Mouse (Mus musculus) heart, embryonic 10.5 days (tissue): ENCODE measurements around the gene Psmg1. TPM values are rescaled to one million over a fixed set of nuclear protein-coding genes. Genes with fewer than 3 reads are reported as not detected.
A peak's percentile ranks its signal among the peaks of the same experiment; 100 is the strongest.
"Not testable (repeated sequence)": the region's sequence is repeated elsewhere in the genome, so short reads cannot be mapped to it uniquely, and the experiment has no call there.

ENCODE experiments used
- DNase-seq: peaks from one replicate; pipeline ENCODE4 v3.0.0-alpha.2; 2017; ENCODE audit warnings: low spot score
- H3K27ac ChIP-seq: fragments of 300-500 bp; sonication (generic); 2 replicates; pipeline ENCODE4 v1.5.1; 2016; ENCODE audit warnings: mild to moderate bottlenecking
- H3K27me3 ChIP-seq: fragments of 300-500 bp; sonication (generic); 2 replicates; pipeline ENCODE4 v1.6.1; 2016; ENCODE audit warnings: mild to moderate bottlenecking; ENCODE audit not compliant: poor library complexity, insufficient read depth, severe bottlenecking
- H3K36me3 ChIP-seq: fragments of 300-500 bp; sonication (generic); 2 replicates; pipeline ENCODE4 v1.6.1; 2016; ENCODE audit warnings: mild to moderate bottlenecking, moderate library complexity
- H3K4me1 ChIP-seq: fragments of 300-500 bp; sonication (generic); 2 replicates; pipeline ENCODE4 v1.6.1; 2016; ENCODE audit warnings: mild to moderate bottlenecking
- H3K4me3 ChIP-seq: fragments of 300-500 bp; sonication (generic); 2 replicates; pipeline ENCODE4 v1.5.1; 2016; ENCODE audit warnings: mild to moderate bottlenecking, moderate library complexity
- H3K9me3 ChIP-seq: fragments of 300-500 bp; sonication (generic); 2 replicates; pipeline ENCODE4 v1.6.1; 2016; ENCODE audit warnings: mild to moderate bottlenecking, moderate library complexity
- WGBS: fragments of 180-500 bp; shearing (Covaris S2); methylation state at CpG from one replicate; pipeline ENCODE4 v1.1.7; 2016; 5-methylcytosine and 5-hydroxymethylcytosine counted together
- polyA plus RNA-seq: library from polyadenylated mRNA; unstranded; fragments of >200 nt; fragmentation: Nextera tagmentation; extraction: Ambion mirVana; gene quantifications from 2 replicates; pipeline ENCODE4 v1.2.1, GENCODE M21; 2016

Psmg1 gene
- polyA plus RNA-seq, result 91.6 and 122 TPM in 2 replicates

DNA sequence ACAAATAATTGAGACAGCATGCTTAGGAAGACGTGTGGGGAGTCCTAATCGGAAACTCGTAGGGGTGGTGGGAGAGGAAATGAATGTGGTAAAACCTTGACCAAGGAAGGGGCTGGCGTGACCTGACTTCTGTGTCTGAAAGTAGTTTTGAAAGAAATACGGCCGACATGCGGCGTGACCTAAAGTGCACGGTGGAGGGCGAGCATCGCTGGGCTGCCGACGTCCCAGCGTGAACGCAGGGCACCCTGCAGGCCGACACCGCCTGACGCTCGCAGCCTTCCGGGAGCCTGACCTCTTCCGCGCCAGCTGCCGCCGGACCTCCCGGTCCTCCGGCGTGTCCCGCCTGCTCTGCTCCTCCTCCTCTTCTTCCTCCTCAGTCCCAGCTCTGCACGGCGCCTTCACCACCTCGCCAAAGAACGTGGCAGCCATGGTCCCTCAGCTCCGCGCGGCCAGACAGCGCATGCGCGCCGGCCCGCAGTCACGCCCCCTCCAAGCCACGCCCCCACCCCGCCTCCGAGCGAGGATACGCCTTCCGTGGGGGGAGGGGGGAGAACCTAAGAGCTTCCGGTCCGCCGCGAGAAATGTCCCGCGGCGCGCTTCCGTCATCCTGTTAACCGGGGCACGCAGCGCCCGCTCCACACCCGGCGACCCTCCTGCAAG, at the start of gene Psmg1:
TSS of gene Psmg1 (minus strand) at position 499 of the 660 bp plus-strand sequence.
- Histone ChIP-seq H3K9me3 (no peaks in the 10 kb centered on the region), H3K27me3 (no peaks in the 10 kb centered on the region), H3K36me3 (peaks cover 37% of the 10 kb centered on the region), H3K27ac (peak within 1 kb of the TSS; percentile 91), H3K4me3 (peak within 1 kb of the TSS; percentile 80), H3K4me1 (peaks cover 8% of the 10 kb centered on the region)
- under 1% methylated on average over 60 of the region's 62 CpGs for WGBS
- peak; percentile 95 for DNase-seq

DNA sequence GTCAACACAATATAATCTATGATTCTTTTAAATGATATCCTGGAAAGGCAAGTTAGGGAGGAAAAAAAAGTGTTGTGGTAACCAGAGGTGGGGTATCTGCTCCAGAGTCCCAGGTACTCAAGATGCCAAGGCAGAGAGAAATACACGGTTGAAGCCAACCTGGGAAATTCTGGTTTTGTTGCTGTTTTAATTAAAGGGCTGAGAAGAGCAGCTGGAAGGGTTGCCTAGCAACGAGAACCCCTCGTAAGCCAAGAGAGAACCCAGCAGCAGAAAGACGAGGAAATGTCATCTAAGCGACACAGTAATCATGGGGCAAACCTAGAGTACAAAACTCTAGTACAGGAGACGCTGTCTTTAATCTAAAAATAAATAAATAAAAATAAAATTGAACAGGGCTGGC, 48.8 kb upstream of the Psmg1 start:
- H3K36me3 ChIP-seq, result peaks cover 100% of the 10 kb centered on the region
- no peak overlapping the region for H3K4me3 ChIP-seq
- H3K4me1 ChIP-seq, result no peaks in the 10 kb centered on the region
- no peak for DNase-seq
- H3K9me3 ChIP-seq, result no peaks in the 10 kb centered on the region
- H3K27me3 ChIP-seq, result no peaks in the 10 kb centered on the region
- WGBS, result 85% methylated on average over 6 of the region's 6 CpGs
- H3K27ac ChIP-seq, result no peak overlapping the region

DNA sequence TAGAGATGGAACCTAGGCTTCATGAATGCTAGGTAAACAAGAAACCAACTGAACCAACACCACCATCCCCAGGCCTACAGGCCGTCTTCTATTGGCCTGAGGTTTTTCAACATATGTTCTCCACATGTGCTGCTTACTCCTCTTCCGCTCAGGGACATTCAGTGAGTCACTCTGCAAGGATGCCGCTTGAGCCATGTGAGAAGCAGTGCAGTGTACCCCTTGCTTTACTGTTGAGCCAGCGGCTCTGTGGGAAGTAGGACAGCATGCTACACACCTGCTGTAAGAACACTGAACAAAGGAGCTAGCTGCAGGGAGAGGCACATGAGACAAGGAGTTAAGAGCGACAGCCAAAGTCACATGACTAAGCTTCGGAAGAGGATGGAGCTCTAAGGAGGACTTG, 43.7 kb upstream of the Psmg1 start:
- H3K27ac ChIP-seq, result no peak overlapping the region
- WGBS, result 91% methylated on average over 6 of the region's 6 CpGs
- H3K4me3 ChIP-seq, result no peak overlapping the region
- H3K9me3 ChIP-seq, result no peaks in the 10 kb centered on the region
- H3K4me1 ChIP-seq, result no peaks in the 10 kb centered on the region
- no peak for DNase-seq
- H3K36me3 ChIP-seq, result peaks cover 98% of the 10 kb centered on the region
- no peaks in the 10 kb centered on the region for H3K27me3 ChIP-seq

DNA sequence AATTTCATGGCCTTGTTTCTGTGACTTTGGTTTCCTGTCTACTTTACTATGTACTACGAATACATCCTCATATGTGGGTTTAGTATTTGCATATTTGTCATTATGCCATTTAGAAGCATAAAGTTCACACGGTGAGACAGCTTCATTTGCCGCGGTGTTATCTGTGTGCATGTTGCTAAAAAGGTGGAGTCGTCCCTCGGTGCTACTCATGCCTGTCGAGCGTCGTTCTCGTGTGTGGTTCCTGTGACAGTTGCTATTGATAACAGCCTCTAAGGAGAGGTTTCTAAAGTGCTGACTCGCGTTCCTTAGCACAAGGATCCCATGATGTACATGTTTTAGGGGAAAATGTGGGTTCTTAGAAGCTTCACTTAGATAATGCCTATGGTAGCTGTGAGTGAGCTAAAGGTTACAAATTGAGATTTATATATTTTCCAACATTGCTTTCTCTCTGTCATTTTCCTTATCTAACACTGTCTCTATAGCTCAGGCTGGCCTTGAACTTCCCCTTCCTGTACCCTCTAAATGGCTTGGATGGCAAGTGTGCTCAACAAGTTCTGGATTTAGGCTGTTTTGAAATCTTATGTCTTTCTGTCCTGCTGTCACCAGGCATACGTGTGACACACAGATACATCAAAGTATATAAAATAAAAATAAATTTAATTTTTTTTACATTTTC, 41.7 kb upstream of the Psmg1 start:
- Histone ChIP-seq H3K4me1 (no peaks in the 10 kb centered on the region), H3K9me3 (no peaks in the 10 kb centered on the region), H3K27ac (no peak overlapping the region), H3K36me3 (peaks cover 98% of the 10 kb centered on the region), H3K27me3 (no peaks in the 10 kb centered on the region), H3K4me3 (no peak overlapping the region)
- WGBS, result 56% methylated on average over 13 of the region's 13 CpGs
- DNase-seq, result peak; percentile 52

DNA sequence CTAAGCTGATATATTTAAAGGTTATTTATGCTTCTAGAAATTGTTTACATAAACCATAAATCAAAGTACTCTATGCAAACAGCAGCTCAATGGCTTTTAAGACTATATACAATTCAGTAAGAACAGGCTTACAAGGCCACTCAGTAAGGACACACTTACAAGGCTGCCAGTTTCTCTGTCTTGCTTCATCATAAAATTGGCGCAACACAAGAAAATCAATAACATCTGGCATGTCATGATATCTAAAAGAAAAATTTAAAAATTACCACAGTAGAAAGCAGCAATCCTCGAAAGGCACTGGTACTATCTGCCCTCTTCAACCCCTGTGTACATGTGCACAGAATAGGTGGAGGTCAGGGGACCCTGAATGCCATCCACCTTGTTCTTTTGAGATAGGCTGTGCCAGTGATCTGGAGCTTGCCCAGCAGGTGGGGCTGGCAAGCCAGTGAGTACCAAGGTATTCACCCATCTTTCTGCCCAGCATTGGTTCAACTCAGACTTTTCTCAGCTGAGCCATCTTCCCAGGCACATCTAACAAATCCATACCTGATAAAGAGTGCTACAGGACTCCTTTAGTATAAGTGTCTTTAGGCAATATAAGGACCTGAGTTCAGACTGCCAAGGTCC, 39.8 kb upstream of the Psmg1 start:
- no peaks in the 10 kb centered on the region for H3K27me3 ChIP-seq
- peak; percentile 61 for DNase-seq
- H3K4me3 ChIP-seq, result no peak overlapping the region
- H3K36me3 ChIP-seq, result peaks cover 96% of the 10 kb centered on the region
- 91% methylated on average over 2 of the region's 2 CpGs for WGBS
- H3K4me1 ChIP-seq, result no peaks in the 10 kb centered on the region
- no peaks in the 10 kb centered on the region for H3K9me3 ChIP-seq
- H3K27ac ChIP-seq, result no peak overlapping the region

DNA sequence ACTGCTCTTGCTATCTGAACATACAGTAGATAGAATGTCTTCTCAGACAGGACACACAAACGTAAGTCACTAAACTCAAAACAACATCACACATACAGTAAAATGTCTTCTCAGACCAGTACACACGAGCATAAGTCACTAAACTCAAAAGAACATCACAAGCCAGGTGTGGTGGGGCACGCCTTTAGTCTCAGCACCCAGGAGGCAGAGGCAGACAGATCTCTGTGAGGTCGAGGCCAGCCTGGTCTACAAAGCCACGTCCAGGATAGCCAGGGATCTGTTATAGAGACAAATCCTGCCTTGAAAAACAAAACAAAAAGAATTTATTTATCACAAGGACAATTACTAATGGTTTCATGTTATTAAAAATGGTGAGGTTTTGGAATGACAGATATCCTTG, 35.5 kb upstream of the Psmg1 start:
- no peaks in the 10 kb centered on the region for H3K4me1 ChIP-seq
- H3K27ac ChIP-seq, result no peak overlapping the region
- WGBS, result 86% methylated on average over 5 of the region's 5 CpGs
- H3K27me3 ChIP-seq, result no peaks in the 10 kb centered on the region
- peaks cover 86% of the 10 kb centered on the region for H3K36me3 ChIP-seq
- DNase-seq, result peak; percentile 58
- H3K9me3 ChIP-seq, result no peaks in the 10 kb centered on the region
- H3K4me3 ChIP-seq, result no peak overlapping the region

DNA sequence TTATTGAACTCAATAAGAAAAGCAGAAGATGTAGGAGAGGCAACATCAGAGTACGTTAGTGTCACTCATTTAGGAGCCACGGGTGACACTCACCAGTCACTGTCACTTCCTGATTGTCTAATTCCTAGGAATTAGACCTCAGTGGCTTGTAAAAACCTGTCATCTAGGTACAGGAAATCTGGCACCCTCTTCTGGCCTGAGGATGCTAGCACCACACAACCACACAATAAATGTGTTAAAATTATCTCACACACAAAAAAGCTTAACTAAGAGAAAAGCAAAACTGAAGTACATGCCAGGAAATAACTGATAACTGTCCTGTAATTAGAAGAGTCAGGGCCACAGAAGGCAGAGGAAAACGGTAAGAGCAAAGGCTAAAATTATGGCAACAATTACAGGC, 34.5 kb upstream of the Psmg1 start:
- Histone ChIP-seq H3K27ac (no peak overlapping the region), H3K27me3 (no peaks in the 10 kb centered on the region), H3K4me1 (no peaks in the 10 kb centered on the region), H3K4me3 (no peak overlapping the region), H3K9me3 (no peaks in the 10 kb centered on the region), H3K36me3 (peaks cover 86% of the 10 kb centered on the region)
- 81% methylated on average over 3 of the region's 3 CpGs for WGBS
- peak; percentile 20 for DNase-seq

DNA sequence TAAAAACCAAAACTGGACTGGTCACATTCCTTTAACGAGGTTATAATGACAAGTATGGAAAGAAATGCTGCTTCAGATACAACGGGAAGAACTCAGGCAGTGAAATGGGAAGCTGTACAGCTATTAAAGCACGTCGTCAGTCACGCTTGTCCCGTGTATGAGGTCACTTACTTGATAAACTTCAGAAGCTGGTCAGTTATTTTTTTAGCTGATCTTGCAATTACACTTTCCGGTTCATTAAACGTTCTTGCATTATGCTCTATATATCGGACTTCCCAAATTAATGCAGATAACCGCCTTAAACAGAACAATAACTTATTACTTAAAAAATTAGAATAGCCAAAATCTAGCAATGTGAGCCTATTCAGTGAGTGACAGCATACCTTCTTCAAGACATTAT, 30.3 kb upstream of the Psmg1 start:
- H3K9me3 ChIP-seq, result no peaks in the 10 kb centered on the region
- peaks cover 89% of the 10 kb centered on the region for H3K36me3 ChIP-seq
- no peak overlapping the region for H3K27ac ChIP-seq
- no peaks in the 10 kb centered on the region for H3K4me1 ChIP-seq
- H3K4me3 ChIP-seq, result no peak overlapping the region
- DNase-seq, result no peak
- no peaks in the 10 kb centered on the region for H3K27me3 ChIP-seq
- 91% methylated on average over 10 of the region's 10 CpGs for WGBS

DNA sequence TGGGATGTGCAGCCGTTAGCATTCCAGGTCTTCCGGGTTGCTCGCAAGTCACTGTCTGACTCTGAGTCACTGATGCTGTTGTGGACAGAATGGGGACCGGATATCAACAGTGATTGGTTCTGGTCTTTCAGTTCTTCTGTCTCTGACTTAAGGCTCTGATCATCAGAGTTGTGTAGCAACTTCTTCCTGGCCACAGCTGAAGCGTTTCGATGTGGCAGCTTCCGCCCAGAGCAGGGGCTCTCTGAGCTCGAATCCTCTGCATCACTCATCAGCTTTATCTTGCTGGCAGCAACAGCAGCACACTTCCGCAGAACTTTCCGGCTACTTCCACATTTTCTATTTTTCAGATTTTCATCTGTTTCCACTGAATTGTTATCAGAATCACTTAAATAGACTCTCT, 18.4 kb upstream of the Psmg1 start:
- H3K36me3 ChIP-seq, result peaks cover 39% of the 10 kb centered on the region
- DNase-seq, H3K9me3 ChIP-seq, H3K27ac ChIP-seq, H3K4me3 ChIP-seq, H3K27me3 ChIP-seq, H3K4me1 ChIP-seq: not testable (repeated sequence)
- no CpG with 5 or more reads among the region's 10 CpGs for WGBS

DNA sequence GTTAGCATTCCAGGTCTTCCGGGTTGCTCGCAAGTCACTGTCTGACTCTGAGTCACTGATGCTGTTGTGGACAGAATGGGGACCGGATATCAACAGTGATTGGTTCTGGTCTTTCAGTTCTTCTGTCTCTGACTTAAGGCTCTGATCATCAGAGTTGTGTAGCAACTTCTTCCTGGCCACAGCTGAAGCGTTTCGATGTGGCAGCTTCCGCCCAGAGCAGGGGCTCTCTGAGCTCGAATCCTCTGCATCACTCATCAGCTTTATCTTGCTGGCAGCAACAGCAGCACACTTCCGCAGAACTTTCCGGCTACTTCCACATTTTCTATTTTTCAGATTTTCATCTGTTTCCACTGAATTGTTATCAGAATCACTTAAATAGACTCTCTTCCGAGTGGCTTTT, 13.5 kb upstream of the Psmg1 start:
- H3K9me3 ChIP-seq, H3K27me3 ChIP-seq, H3K4me1 ChIP-seq, H3K4me3 ChIP-seq, H3K27ac ChIP-seq, DNase-seq: not testable (repeated sequence)
- no CpG with 5 or more reads among the region's 10 CpGs for WGBS
- H3K36me3 ChIP-seq, result peaks cover 53% of the 10 kb centered on the region

DNA sequence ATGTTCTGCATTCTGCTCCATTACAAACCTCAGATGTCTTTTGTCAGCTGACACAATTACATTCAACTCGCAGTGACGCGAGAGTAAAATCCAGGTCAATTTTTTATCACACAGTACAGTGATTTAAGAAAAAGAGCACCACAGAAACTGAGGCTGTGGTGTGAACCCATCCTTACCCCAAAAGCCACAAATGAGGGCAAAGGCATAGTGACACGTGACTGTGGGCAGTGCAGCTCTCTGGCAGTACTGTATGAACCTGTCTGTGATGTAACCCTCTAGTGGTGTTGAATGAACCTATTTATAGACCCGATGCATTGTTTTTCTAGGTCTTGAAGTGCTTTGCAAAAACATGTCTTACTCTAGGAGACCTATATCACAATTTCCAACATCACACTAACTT, 8.5 kb upstream of the Psmg1 start:
- H3K36me3 ChIP-seq, result peaks cover 64% of the 10 kb centered on the region
- H3K27me3 ChIP-seq, result no peaks in the 10 kb centered on the region
- H3K27ac ChIP-seq, result no peak overlapping the region
- 74% methylated on average over 5 of the region's 5 CpGs for WGBS
- H3K4me1 ChIP-seq, result no peaks in the 10 kb centered on the region
- H3K9me3 ChIP-seq, result no peaks in the 10 kb centered on the region
- H3K4me3 ChIP-seq, result no peak overlapping the region
- no peak for DNase-seq

DNA sequence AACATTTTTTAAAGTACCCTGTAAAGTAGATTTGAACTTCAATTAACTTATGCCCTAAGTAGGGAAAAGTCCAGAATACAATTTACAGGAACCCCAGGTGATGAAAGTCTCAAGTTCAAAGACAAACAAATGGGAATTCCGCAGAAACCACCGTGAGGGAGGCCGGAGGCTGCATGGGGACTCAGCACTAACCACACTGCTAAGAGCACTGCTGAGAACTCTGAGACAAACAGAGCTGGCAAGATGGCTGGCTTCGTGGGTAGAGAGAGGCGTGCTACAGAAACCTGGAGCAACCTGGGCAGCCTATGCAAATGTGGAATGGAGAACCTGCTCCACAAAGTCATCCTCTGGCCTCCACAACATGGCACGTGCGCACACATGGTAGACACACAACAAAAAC, 5.4 kb upstream of the Psmg1 start:
- no peak for DNase-seq
- no peaks in the 10 kb centered on the region for H3K9me3 ChIP-seq
- H3K27me3 ChIP-seq, result no peaks in the 10 kb centered on the region
- peaks cover 53% of the 10 kb centered on the region for H3K36me3 ChIP-seq
- H3K4me3 ChIP-seq, result no peak overlapping the region
- WGBS, result 83% methylated on average over 7 of the region's 7 CpGs
- no peak overlapping the region for H3K27ac ChIP-seq
- H3K4me1 ChIP-seq, result peaks cover 4% of the 10 kb centered on the region; the same call in 1 of the 2 replicates

DNA sequence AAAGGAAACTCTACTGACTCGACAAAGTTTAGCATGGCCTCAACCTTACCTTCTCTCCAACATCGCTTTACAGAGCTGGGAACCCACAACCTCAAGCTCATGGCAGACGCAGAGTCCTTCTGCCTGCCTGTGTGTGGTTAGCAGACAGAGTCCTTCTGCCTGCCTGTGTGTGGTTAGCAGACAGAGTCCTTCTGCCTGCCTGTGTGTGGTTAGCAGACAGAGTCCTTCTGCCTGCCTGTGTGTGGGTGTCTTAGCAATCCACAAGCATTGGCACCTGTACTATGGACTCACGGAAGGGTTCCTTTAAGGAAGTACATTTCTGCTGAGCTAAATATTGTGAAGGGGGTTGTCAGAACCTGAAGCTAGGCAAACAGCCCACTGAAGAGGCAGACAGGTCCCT, 3.8 kb upstream of the Psmg1 start:
- not testable (repeated sequence) for DNase-seq, H3K9me3 ChIP-seq, H3K27ac ChIP-seq, H3K4me1 ChIP-seq, H3K27me3 ChIP-seq, H3K4me3 ChIP-seq
- H3K36me3 ChIP-seq, result peaks cover 41% of the 10 kb centered on the region
- WGBS, result 88% methylated on average over 4 of the region's 4 CpGs
